Mouse (Mus musculus) midbrain, embryonic 10.5 days (tissue): Measurements from ENCODE around the gene Rptor. TPM values are rescaled to one million over a fixed set of nuclear protein-coding genes. Genes with fewer than 3 reads are reported as not detected.

Experiments
- DNase-seq: peaks from one replicate; pipeline ENCODE4 v3.0.0-alpha.2; 2017; ENCODE audit warnings: low spot score
- H3K27ac ChIP-seq: fragments of 300-500 bp; sonication (generic); replicated peaks from 2 replicates; pipeline ENCODE4 v1.5.1; 2016; ENCODE audit warnings: mild to moderate bottlenecking
- H3K27me3 ChIP-seq: fragments of 300-500 bp; sonication (generic); 2 replicates; pipeline ENCODE4 v1.6.1; 2016; ENCODE audit warnings: low read depth, mild to moderate bottlenecking; ENCODE audit not compliant: poor library complexity, severe bottlenecking
- H3K36me3 ChIP-seq: fragments of 300-500 bp; sonication (generic); 2 replicates; pipeline ENCODE4 v1.6.1; 2016; ENCODE audit warnings: mild to moderate bottlenecking, moderate library complexity
- H3K4me1 ChIP-seq: fragments of 300-500 bp; sonication (generic); 2 replicates; pipeline ENCODE4 v1.6.1; 2016
- H3K4me3 ChIP-seq: fragments of 300-500 bp; sonication (generic); 2 replicates; pipeline ENCODE4 v1.5.1; 2016; ENCODE audit warnings: mild to moderate bottlenecking, moderate library complexity
- H3K9me3 ChIP-seq: fragments of 300-500 bp; sonication (generic); replicated peaks from 2 replicates; pipeline ENCODE4 v1.6.1; 2016; ENCODE audit warnings: mild to moderate bottlenecking
- WGBS: fragments of 180-500 bp; shearing (Covaris S2); methylation state at CpG from one replicate; pipeline ENCODE4 v1.1.7; 2016; 5-methylcytosine and 5-hydroxymethylcytosine counted together
- polyA plus RNA-seq: library from polyadenylated mRNA; unstranded; fragments of >200 nt; fragmentation: Nextera tagmentation; extraction: Ambion mirVana; gene quantifications from 2 replicates; pipeline ENCODE4 v1.2.1, GENCODE M21; 2016

Gene Rptor
- polyA plus RNA-seq, 1 experiment from 2014 or later = 11.0 TPM

DNA sequence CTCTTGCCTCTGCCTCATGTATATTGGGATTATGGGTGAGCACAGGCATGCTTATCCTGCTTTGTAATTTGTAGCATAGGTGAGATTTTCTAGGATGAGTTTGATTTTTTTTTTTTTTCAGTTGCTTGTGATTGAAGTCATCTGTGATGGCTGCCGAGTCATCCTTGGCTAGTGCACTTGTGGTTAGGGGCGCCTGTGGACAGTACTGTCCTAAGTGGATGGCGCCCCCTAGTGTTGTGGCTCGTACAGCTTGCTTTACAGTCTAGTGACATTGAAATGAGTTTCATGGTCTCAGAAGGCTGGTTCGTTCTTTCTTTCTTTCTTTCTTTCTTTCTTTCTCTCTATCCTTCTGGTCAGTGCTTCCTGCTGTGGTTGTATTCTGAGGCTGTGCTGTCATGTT, 16.1 kb downstream of the Rptor start:
- Histone ChIP-seq H3K27me3 (no peaks in the 10 kb centered on the region), H3K4me1 (peaks cover 3% of the 10 kb centered on the region; the same call in 1 of the 2 replicates), H3K4me3 (no peak overlapping the region), H3K36me3 (no peaks in the 10 kb centered on the region), H3K9me3 (no peaks in the 10 kb centered on the region), H3K27ac (no peak overlapping the region)
- DNase-seq = peak; percentile 51
- WGBS = 60% methylated on average over 5 of the region's 5 CpGs

DNA sequence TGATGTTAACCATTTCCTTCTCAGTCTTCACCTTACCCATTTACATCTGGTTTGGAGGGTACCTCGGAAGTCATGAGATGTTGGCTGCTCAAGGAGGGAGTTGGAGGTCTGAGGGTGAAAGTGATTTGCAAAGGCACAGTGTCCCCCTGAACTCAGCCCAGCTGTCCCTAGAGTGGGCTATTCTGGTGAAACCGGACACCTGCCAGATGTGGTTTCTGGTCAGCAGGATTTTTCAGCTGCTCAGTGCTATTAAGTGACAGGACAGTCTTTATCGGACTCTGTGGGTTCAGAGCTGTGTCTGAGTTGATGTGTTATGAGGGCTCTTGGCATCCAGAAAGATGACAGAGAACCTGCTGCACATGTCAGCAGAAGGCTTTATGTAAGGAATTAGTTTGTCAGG, 18.6 kb downstream of the Rptor start:
- WGBS = 78% methylated on average over 3 of the region's 3 CpGs
- Histone ChIP-seq H3K4me1 (peaks cover 5% of the 10 kb centered on the region; the same call in 1 of the 2 replicates), H3K27ac (no peak overlapping the region), H3K36me3 (no peaks in the 10 kb centered on the region), H3K4me3 (no peak overlapping the region), H3K9me3 (no peaks in the 10 kb centered on the region), H3K27me3 (no peaks in the 10 kb centered on the region)
- no peak for DNase-seq

DNA sequence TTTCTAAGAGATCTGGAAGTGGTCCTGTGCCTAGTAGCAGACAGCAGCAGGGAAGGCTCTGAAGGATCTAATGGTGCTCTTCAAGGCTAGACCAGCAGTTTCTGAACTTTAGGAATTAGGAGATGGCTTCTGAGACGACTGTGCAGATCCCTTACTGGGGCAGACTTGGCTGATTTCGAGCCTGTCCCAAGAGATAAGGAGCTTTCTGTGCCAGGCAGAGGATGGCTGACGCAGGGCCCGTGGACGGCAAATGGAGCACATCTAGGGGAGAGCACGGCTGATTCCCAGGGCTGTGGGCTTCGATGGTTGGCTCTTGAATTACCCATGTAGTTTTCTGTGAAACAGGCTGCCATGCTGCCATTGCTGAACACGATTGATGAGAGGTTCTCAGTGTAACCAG, 21.1 kb downstream of the Rptor start:
- H3K27ac ChIP-seq = no peak overlapping the region
- no peak overlapping the region for H3K4me3 ChIP-seq
- 89% methylated on average over 8 of the region's 8 CpGs for WGBS
- peaks cover 7% of the 10 kb centered on the region; the same call in 1 of the 2 replicates for H3K36me3 ChIP-seq
- H3K27me3 ChIP-seq = no peaks in the 10 kb centered on the region
- DNase-seq = no peak
- peaks cover 5% of the 10 kb centered on the region; the same call in 1 of the 2 replicates for H3K4me1 ChIP-seq
- no peaks in the 10 kb centered on the region for H3K9me3 ChIP-seq

GRCm38 (mm10) chr11:119624401-119624800, 21.7 kb downstream of the Rptor start:
- Histone ChIP-seq H3K9me3 (no peaks in the 10 kb centered on the region), H3K36me3 (peaks cover 7% of the 10 kb centered on the region; the same call in 1 of the 2 replicates), H3K4me3 (no peak overlapping the region), H3K4me1 (peaks cover 7% of the 10 kb centered on the region), H3K27me3 (no peaks in the 10 kb centered on the region), H3K27ac (no peak overlapping the region)
- 90% methylated on average over 4 of the region's 4 CpGs for WGBS
- DNase-seq = no peak

GRCm38 (mm10) chr11:119624955-119625354, 22.2 kb downstream of the Rptor start:
- peaks cover 7% of the 10 kb centered on the region; the same call in 1 of the 2 replicates for H3K36me3 ChIP-seq
- no peak overlapping the region for H3K27ac ChIP-seq
- H3K27me3 ChIP-seq = no peaks in the 10 kb centered on the region
- no peaks in the 10 kb centered on the region for H3K9me3 ChIP-seq
- H3K4me1 ChIP-seq = peaks cover 13% of the 10 kb centered on the region
- no peak for DNase-seq
- 77% methylated on average over 3 of the region's 3 CpGs for WGBS
- no peak overlapping the region for H3K4me3 ChIP-seq

DNA sequence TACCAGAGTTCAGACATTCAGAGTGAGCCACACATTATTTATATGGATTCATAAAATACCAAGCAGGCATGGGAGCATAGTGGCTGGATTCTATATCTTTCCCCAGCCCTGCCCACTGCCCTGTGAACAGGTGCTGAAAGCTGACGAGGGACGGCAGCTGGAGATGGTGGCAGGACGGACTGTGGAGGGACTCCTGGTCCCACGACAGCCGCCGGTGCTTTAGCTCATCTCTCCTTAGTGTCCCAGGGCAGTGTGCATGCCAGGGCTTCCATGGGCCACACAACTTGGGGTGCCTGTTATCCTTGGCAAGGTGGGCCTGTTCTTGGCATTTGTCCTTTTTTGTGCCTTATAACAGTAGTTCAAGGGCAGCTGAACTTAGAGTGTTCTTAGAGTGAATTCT, 22.8 kb downstream of the Rptor start:
- Histone ChIP-seq H3K4me3 (no peak overlapping the region), H3K9me3 (no peaks in the 10 kb centered on the region), H3K4me1 (peaks cover 18% of the 10 kb centered on the region), H3K36me3 (peaks cover 7% of the 10 kb centered on the region; the same call in 1 of the 2 replicates), H3K27me3 (no peaks in the 10 kb centered on the region), H3K27ac (no peak overlapping the region)
- no peak for DNase-seq
- WGBS = 90% methylated on average over 6 of the region's 6 CpGs

- Histone ChIP-seq H3K4me3 (no peak overlapping the region), H3K27ac (no peak overlapping the region), H3K4me1 (peaks cover 21% of the 10 kb centered on the region), H3K27me3 (no peaks in the 10 kb centered on the region), H3K9me3 (no peaks in the 10 kb centered on the region), H3K36me3 (peaks cover 7% of the 10 kb centered on the region; the same call in 1 of the 2 replicates)
- WGBS = 93% methylated on average over 6 of the region's 6 CpGs
- DNase-seq = no peak
These were observed 23.2 kb downstream of the Rptor start for GRCm38 (mm10) chr11:119625943-119626342.

- H3K27ac ChIP-seq = no peak overlapping the region
- WGBS = 67% methylated on average over 3 of the region's 3 CpGs
- no peak overlapping the region for H3K4me3 ChIP-seq
These were observed 24.5 kb downstream of the Rptor start for GRCm38 (mm10) chr11:119627243-119627642.

GRCm38 (mm10) chr11:119629072-119629471, 26.4 kb downstream of the Rptor start:
- Histone ChIP-seq H3K27me3 (no peaks in the 10 kb centered on the region), H3K9me3 (no peaks in the 10 kb centered on the region), H3K36me3 (peaks cover 7% of the 10 kb centered on the region; the same call in 1 of the 2 replicates), H3K4me3 (no peak overlapping the region), H3K27ac (no peak overlapping the region), H3K4me1 (peaks cover 33% of the 10 kb centered on the region)
- 96% methylated on average over 3 of the region's 3 CpGs for WGBS
- no peak for DNase-seq

More at GRCm38 (mm10) chr11:119627243-119627642, 24.5 kb downstream of the Rptor start:
- Histone ChIP-seq H3K36me3 (peaks cover 7% of the 10 kb centered on the region; the same call in 1 of the 2 replicates), H3K27me3 (no peaks in the 10 kb centered on the region), H3K4me1 (peaks cover 29% of the 10 kb centered on the region), H3K9me3 (no peaks in the 10 kb centered on the region)
- DNase-seq = no peak

DNA sequence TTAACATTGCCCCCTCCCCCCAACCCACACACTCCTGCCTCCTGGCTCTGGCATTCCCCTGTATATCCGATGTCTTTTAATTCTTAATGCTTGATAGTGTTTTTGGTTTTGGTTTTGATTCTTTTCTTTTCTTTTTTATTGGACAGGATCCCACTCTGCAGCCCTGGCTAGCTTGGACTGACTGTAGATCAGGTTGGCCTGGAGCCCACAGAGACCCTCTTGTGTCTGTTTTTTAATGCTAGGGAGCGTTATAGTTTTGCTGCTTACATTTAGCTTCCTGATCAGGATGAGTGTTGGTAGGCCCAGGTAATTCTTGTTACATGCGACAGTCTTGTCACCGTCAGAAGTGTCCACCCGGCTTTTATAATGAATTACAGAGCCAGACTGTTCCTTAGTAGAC, 27.6 kb downstream of the Rptor start:
- H3K9me3 ChIP-seq = no peaks in the 10 kb centered on the region
- no peak overlapping the region for H3K27ac ChIP-seq
- 85% methylated on average over 5 of the region's 5 CpGs for WGBS
- H3K4me3 ChIP-seq = no peak overlapping the region
- H3K4me1 ChIP-seq = peaks cover 32% of the 10 kb centered on the region
- DNase-seq = no peak
- no peaks in the 10 kb centered on the region for H3K27me3 ChIP-seq
- H3K36me3 ChIP-seq = peaks cover 7% of the 10 kb centered on the region; the same call in 1 of the 2 replicates

DNA sequence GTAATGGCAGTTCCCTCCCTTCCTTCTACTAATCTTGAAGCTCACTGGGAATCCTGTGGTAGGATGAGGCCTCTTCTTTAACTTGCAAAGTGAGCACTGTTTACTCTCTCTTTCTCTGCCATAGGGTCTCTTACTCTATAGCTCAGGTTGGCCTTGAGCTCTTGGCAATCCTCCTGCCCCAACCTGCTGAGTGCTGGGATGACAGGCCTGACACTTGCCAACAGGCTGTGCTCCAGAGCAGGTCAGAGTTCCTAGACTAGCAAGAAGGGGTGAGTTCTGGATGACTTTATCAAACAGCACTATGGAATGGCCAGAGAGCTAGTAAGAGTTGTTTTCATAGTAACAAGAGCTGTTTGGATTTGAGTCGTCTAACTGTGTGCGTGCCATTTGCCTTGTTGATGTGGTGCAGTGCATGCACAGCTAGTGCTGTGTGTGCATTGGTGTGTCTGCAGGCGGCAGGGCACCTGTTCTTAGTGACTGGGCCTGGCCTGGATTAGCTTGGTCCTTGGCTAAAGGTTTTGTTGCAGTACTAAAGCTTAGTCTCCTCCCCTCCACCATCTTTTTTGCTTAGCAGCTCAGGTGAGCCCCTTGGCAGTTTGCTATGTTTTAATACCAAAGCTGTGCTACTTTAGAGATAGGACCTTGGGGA, 28.6 kb downstream of the Rptor start:
- 70% methylated on average over 3 of the region's 3 CpGs for WGBS

GRCm38 (mm10) chr11:119636371-119636883, 33.7 kb downstream of the Rptor start:
- Histone ChIP-seq H3K9me3 (no peaks in the 10 kb centered on the region), H3K27me3 (no peaks in the 10 kb centered on the region), H3K27ac (no peak overlapping the region), H3K4me3 (no peak overlapping the region), H3K4me1 (peaks cover 38% of the 10 kb centered on the region), H3K36me3 (no peaks in the 10 kb centered on the region)
- WGBS = 88% methylated on average over 4 of the region's 4 CpGs
- no peak for DNase-seq

More for the DNA sequence above, 28.6 kb downstream of the Rptor start:
- H3K27me3 ChIP-seq = no peaks in the 10 kb centered on the region
- DNase-seq = no peak
- H3K9me3 ChIP-seq = no peaks in the 10 kb centered on the region
- H3K36me3 ChIP-seq = peaks cover 7% of the 10 kb centered on the region; the same call in 1 of the 2 replicates
- no peak overlapping the region for H3K4me3 ChIP-seq
- H3K4me1 ChIP-seq = peaks cover 32% of the 10 kb centered on the region
- H3K27ac ChIP-seq = no peak overlapping the region

- no peaks in the 10 kb centered on the region for H3K27me3 ChIP-seq
- DNase-seq = no peak
- WGBS = 86% methylated on average over 6 of the region's 6 CpGs
These were observed 34.8 kb downstream of the Rptor start for GRCm38 (mm10) chr11:119637519-119637918.

More at GRCm38 (mm10) chr11:119637519-119637918, 34.8 kb downstream of the Rptor start:
- H3K36me3 ChIP-seq = no peaks in the 10 kb centered on the region
- peaks cover 41% of the 10 kb centered on the region for H3K4me1 ChIP-seq
- no peak overlapping the region for H3K27ac ChIP-seq
- H3K9me3 ChIP-seq = no peaks in the 10 kb centered on the region
- no peak overlapping the region for H3K4me3 ChIP-seq
